Mouse (Mus musculus) hindlimb bud, embryonic 11.5 days (tissue): ENCODE measurements around the gene Kif24.
A peak's percentile ranks its signal among the peaks of the same experiment; 100 is the strongest.

Experiments used
- DNase-seq: peaks from one replicate; pipeline ENCODE4 v3.0.0-alpha.2; 2012; ENCODE audit warnings: low read depth, low spot score; ENCODE audit errors: extremely low spot score

Gene Kif24

GRCm38 (mm10) chr4:41352758-41353157, 111.9 kb downstream of the Kif24 start:
- no peak for DNase-seq

DNA sequence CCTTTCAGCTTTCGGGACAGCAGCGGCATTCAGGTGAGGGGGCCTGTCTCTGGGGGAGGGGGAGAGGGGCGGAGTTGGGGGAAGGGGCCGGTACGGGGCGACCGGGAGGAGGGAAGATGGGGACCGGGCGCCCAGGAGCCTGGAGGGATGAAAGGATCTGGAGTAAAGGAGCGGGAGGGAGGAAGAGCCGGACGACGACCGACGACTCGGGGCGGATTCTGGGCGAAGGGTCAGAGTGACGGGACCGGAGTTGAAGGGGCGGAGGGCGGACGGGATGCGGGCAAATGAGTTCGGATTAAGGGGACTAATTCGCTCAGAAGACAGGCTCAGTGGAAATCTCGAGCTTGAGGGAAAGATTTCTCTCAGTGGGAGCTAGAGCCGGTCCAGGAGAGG, 115.5 kb downstream of the Kif24 start:
- no peak for DNase-seq

GRCm38 (mm10) chr4:41348584-41349198, 116.0 kb downstream of the Kif24 start, which contains the start of gene Ubap1:
Gene Ubap1 (plus strand): TSS chr4:41348996.
- peak; percentile 94 for DNase-seq

- DNase-seq, result no peak
Measured at GRCm38 (mm10) chr4:41347839-41348238, 116.8 kb downstream of the Kif24 start.

GRCm38 (mm10) chr4:41346011-41346410, 118.7 kb downstream of the Kif24 start:
- no peak for DNase-seq

GRCm38 (mm10) chr4:41340912-41341550, 123.7 kb downstream of the Kif24 start:
- no peak for DNase-seq
